Mouse (Mus musculus) urinary bladder, adult 18-20 months (tissue): ENCODE data around the gene Otop2.
A peak's percentile ranks its signal among the peaks of the same experiment; 100 is the strongest.

Experiments
- DNase-seq, 2 experiments: peaks; one replicate each; pipeline ENCODE4 v3.0.0; 2022; ENCODE audit warnings: low spot score in 2 of 2, mixed read lengths in 2 of 2

Otop2 gene

GRCm38 (mm10) chr11:115275954-115276353 is 31.0 kb upstream of the Otop2 start:
- no peak for DNase-seq

- peak; percentile 96 to 98 for DNase-seq
Measured at GRCm38 (mm10) chr11:115276780-115277603, 30.0 kb upstream of the Otop2 start, which contains the start of gene Fdxr. Gene Fdxr (minus strand): TSS chr11:115277050.

- DNase-seq: no peak
Measured at GRCm38 (mm10) chr11:115277604-115277975, 29.4 kb upstream of the Otop2 start.

DNA sequence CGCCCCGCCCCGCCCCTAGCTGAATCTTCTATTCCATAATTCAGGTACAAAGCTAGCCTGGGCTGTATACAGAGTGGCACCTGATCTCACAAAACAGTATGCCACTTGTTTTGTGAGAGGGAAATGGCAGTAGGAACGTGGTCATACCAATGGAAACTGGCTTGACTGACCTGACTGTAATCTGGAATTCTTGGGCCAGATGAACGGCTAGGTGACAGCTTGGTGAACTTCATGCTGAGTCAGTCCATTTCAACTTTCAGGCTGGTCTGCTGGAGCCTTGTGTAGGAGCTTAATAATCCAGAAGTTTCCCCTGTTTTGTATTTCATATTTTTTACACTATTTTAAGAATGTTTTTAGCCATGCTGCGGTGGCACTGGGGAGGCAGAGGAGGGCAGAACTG is 28.8 kb upstream of the Otop2 start:
- DNase-seq: no peak

DNA sequence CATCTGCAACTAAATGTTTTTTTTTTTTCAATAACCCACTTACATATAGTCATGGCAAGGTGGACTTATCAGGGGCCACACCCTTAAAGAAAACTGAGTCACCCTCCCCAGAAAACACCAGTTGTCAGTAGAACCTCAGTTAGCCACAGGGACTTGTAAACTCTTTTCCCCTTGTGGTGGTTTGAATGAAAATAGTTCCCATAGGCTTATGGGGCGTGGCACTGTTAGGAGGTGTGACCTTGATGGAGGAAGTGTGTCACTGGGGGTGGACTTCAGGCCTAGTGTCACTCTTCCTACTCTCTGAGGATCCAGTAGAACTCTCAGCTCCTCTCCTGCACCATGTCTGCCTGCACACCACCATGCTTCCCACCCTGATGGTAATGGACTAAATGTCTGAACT is 27.2 kb upstream of the Otop2 start:
- no peak for DNase-seq

DNA sequence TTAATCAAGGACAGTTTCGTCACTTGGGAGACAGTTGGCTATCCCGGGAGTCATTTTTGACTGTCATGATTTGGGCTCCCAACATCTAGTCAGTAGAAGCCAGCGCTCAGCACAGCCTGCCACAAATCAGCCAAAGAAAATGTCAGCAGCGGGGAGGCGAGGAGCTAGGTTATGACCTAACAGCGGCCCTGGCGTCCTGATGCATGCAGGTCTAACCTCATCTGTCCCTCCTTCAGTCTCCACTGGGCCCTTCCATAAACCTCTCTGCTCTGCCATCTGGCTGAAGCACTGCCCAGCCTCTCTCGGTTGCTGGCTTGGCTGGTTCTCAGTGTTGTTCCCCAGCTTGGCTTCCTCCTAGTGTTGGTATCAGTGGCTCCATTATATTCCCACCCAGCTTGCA is 24.7 kb upstream of the Otop2 start:
- DNase-seq: no peak

DNA sequence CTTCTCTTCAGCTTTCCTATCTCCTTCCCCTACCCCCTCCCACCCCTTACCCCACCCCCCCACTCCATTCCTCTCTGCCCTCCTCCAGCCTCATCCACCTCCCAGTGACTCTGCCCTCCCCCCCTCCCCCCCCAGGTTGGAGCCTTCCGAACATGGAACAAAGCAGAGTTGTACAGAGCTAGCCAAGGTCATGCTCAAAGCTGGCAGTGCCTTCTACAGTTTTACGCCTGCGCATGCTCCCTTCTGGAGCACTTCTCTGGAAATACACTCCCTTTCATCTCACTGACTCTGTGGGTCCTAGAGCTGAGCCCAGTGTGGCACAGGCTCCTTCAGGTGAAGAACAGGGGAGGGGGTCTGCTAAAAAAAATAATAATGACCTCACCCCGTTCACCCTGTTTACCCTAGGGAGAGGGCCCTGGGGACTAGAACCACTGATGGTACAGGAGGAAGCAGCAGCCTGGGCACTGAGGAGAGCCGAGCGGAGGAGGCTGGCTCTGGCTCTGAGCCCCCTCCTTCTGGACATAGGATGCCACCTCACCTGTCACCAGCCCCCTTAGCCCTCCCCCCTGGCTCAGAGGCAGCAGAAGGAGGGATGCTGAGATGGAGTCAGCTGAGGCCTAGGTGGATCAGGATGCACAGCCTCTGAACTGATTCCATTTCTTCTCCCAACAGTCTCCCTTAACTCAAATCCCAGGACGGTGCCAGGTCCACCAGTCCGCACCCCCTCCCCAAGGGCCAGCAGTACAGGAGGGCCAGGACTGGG is 24.1 kb upstream of the Otop2 start:
- DNase-seq: no peak

DNA sequence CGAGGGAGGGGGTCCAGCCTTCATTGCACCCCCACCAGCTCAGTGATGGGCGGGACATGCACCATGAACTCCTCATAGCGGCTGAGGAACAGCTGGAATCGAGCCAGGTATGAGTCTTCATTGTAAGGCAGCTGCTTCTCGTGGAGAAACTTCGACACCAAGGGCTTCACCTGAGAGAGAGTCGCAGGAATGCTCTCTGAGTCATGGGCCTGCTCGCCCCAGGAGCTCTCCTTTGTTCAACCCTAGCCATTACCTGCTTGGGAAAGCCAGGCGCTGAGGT is 23.5 kb upstream of the Otop2 start:
- DNase-seq: no peak

DNA sequence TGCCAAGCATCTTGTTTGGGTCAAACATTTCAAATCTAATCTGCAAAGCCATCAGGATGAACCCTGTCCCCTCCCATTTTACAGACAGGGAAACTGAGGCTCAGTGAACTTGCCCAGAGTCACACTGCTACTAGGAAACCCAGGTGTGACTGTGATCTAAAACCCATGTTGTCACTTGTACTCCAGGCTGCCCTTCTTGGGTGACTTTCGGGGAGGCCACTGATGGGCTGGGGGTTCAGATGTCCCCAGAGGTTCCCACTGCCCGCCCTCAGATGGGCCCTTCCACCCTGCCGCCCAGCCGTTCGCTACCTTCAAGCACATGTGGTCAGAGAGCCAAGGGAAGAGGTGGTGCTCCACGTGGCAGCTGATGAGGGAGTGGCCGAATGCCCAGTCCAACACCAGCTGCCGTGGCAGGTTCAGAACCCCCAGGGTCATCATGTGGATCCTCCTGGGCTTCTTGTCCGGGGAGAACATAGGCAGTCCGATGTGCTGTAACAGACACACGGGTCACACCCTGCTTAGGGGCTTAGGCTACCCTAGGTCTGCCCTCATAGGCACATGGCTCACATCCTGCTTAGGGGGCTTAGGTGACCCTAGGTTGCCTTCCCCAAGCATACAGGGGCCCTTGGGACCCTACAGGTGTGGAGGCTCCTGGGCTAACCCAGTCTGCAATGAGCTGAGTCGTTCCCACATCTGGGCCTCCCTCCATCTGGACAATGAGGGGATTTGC is 22.9 kb upstream of the Otop2 start:
- no peak for DNase-seq

DNA sequence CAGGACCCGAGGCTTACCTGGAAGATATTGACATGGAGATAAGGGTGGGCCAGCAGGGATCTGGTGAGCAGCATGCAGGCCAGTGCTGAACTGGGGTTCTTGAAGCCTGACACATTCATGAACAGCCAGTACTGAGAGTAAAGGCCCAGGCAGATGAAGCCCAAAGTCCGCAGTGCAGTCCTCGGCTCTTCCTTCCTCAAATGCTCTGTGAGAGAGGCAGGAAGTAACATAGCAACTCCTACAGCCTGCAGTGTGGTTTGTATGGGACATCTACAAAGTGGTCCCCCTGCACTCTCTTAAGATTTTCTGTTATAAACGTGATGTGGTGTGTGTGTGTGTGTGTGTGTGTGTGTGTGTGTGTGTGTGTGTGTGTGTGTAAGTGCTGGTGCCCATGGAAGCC is 21.7 kb upstream of the Otop2 start:
- DNase-seq: no peak

GRCm38 (mm10) chr11:115286201-115286993 is 20.6 kb upstream of the Otop2 start:
- DNase-seq: no peak

- DNase-seq: no peak
Measured at GRCm38 (mm10) chr11:115287386-115287785, 19.6 kb upstream of the Otop2 start.

GRCm38 (mm10) chr11:115288305-115288704 is 18.7 kb upstream of the Otop2 start:
- DNase-seq: no peak

DNA sequence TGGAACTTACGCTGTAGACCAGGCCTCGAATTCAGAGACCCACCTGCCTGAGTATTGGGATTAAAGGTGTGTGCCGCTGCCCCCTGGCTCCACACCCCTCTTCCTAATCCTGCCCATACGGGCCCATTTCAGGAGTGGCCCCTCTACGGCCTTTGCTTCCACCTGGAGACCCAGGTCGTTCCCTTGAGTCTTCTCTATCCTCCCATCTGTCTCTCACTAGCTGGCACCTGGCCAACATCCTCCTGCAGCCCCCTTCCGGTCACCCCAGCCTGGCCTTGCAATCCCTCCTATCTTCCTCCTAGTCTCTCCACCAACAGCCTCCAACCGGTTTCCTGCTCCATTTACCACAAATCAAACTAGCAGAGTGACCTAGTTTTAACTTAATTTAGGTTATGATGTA is 17.1 kb upstream of the Otop2 start:
- DNase-seq: no peak

DNA sequence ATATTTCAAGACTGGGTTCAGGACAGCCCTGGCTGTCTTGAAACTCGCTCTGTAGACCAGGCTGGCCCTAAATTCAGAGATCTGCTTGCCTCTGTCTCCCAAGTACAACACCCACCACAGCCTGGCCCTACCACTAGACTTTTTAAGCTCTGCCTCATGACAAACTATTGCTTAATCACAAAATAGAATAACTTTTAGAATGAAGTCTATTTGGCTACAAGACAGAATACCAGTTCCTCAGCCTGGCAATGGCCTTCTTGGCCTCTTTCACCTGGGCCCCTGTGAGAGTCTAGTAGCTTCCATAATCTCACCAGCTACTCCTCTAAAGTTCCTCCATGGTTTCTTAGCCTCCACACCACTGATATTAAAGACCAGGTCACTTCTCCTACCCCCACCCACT is 16.6 kb upstream of the Otop2 start:
- DNase-seq: no peak

- DNase-seq: peak in 1 of 2 experiments; percentile 78
Measured at GRCm38 (mm10) chr11:115290919-115291318, 16.0 kb upstream of the Otop2 start.

- no peak for DNase-seq
Measured at GRCm38 (mm10) chr11:115291503-115291902, 15.5 kb upstream of the Otop2 start.

- no peak for DNase-seq
Measured at GRCm38 (mm10) chr11:115292631-115293375, 14.2 kb upstream of the Otop2 start.

DNA sequence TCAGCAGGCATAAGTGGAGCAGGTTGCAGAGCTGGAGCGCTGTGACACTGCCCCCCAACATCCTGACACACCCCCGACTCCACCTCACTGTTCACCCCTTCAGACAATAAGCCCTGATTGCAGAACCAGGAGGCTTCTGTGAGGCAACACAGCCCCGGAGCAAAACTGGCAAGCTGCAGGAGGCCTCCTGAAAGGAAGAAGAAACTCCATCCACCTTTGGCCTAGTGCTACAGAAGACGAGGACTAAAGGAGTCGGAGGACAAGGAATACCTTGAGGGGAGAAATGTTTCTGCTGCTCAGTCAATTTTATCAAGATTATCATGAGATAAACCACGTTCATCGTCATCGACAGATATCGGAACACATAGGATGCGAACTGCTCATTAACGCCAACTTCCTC is 11.0 kb upstream of the Otop2 start:
- no peak for DNase-seq

GRCm38 (mm10) chr11:115296471-115297210 is 10.3 kb upstream of the Otop2 start:
- DNase-seq: no peak
